Mouse (Mus musculus) MEL (cell line): ENCODE data around the gene Gm20696. TPM values are rescaled to one million over a fixed set of nuclear protein-coding genes. Genes with fewer than 3 reads are reported as not detected.

Source experiments
- DNase-seq: peaks from one replicate; pipeline ENCODE4 v3.0.0; 2011; ENCODE audit warnings: low read depth, low spot score
- H3K27ac ChIP-seq: 2 replicates; pipeline ENCODE4 v1.5.1; 2012; ENCODE audit warnings: low read depth, mild to moderate bottlenecking, control low read depth, low read length, moderate library complexity; ENCODE audit not compliant: control insufficient read depth
- H3K27me3 ChIP-seq, 2 experiments: fragments of 150-350 bp in 1 of 2; sonication (generic) in 1 of 2; 2 replicates each; pipeline ENCODE4 v1.6.1; 2012; ENCODE audit warnings: low read length in 2 of 2, mild to moderate bottlenecking in 2 of 2, improper control_type of control experiment in 1 of 2, moderate library complexity in 1 of 2; ENCODE audit not compliant: insufficient read depth in 2 of 2, control insufficient read depth in 1 of 2
- H3K36me3 ChIP-seq, 2 experiments: 2 replicates each; pipeline ENCODE4 v1.6.1; 2012 to 2014; ENCODE audit warnings: low read length in 2 of 2, improper control_type of control experiment in 1 of 2, inconsistent platforms in 1 of 2, mild to moderate bottlenecking in 1 of 2; ENCODE audit not compliant: insufficient read depth in 2 of 2, control insufficient read depth in 1 of 2
- H3K4me1 ChIP-seq, 2 experiments: fragments of 150-350 bp in 1 of 2; sonication (generic) in 1 of 2; 2 replicates each; pipeline ENCODE4 v1.6.1; 2012; ENCODE audit warnings: low read length in 2 of 2, improper control_type of control experiment in 1 of 2, mild to moderate bottlenecking in 1 of 2; ENCODE audit not compliant: insufficient read depth in 2 of 2, control insufficient read depth in 1 of 2
- H3K4me3 ChIP-seq, 2 experiments: fragments of 150-350 bp in 1 of 2; sonication (generic) in 1 of 2; 2 replicates each; pipeline ENCODE4 v1.5.1; 2012; ENCODE audit warnings: low read depth in 2 of 2, low read length in 2 of 2, mild to moderate bottlenecking in 2 of 2, moderate library complexity in 2 of 2, control low read depth in 1 of 2, improper control_type of control experiment in 1 of 2; ENCODE audit not compliant: control insufficient read depth in 1 of 2, insufficient read depth in 1 of 2
- H3K79me2 ChIP-seq: 2 replicates; pipeline ENCODE4 v1.6.1; 2012; ENCODE audit warnings: mild to moderate bottlenecking, low read length, moderate library complexity; ENCODE audit not compliant: control insufficient read depth, poor library complexity, insufficient read depth
- H3K9ac ChIP-seq: 2 replicates; pipeline ENCODE4 v1.6.1; 2012; ENCODE audit warnings: low read depth, mild to moderate bottlenecking, control low read depth, low read length, moderate library complexity; ENCODE audit not compliant: control insufficient read depth, poor library complexity, severe bottlenecking
- H3K9me3 ChIP-seq: fragments of 150-350 bp; sonication (generic); replicated peaks from 2 replicates; pipeline ENCODE4 v1.6.1; 2012; ENCODE audit warnings: mild to moderate bottlenecking, low read length, improper control_type of control experiment, moderate library complexity; ENCODE audit not compliant: insufficient read depth
- BHLHE40 ChIP-seq: IDR thresholded peaks from 2 replicates; pipeline ENCODE4 v1.6.1; 2012; ENCODE audit warnings: low read depth, mild to moderate bottlenecking, inconsistent platforms, low read length, improper control_type of control experiment, borderline replicate concordance
- CHD2 ChIP-seq: IDR thresholded peaks from 2 replicates; pipeline ENCODE4 v1.6.1; 2011; ENCODE audit warnings: low read length, improper control_type of control experiment
- CTCF ChIP-seq, 3 experiments: IDR thresholded peaks in 2 of 3; conservative IDR thresholded peaks in 1 of 3; 2 replicates each; pipeline ENCODE4 v1.5.1; 2011 to 2012; ENCODE audit warnings: low read length in 3 of 3, low read depth in 2 of 3, mild to moderate bottlenecking in 2 of 3, improper control_type of control experiment in 1 of 3, inconsistent platforms in 1 of 3, mixed read lengths in 1 of 3, moderate library complexity in 1 of 3; ENCODE audit not compliant: control insufficient read depth in 1 of 3, insufficient read depth in 1 of 3, poor library complexity in 1 of 3, severe bottlenecking in 1 of 3
- ELF1 ChIP-seq: IDR thresholded peaks from 2 replicates; pipeline ENCODE4 v1.6.1; 2014; ENCODE audit warnings: low read depth, mild to moderate bottlenecking, inconsistent platforms, low read length, improper control_type of control experiment, moderate library complexity
- EP300 ChIP-seq, 2 experiments: IDR thresholded peaks; 2 replicates each; pipeline ENCODE4 v1.6.1; 2011; ENCODE audit warnings: improper control_type of control experiment in 2 of 2, low read length in 2 of 2, low read depth in 1 of 2, mild to moderate bottlenecking in 1 of 2
- ETS1 ChIP-seq: IDR thresholded peaks from 2 replicates; pipeline ENCODE4 v1.6.1; 2012; ENCODE audit warnings: low read depth, mild to moderate bottlenecking, inconsistent platforms, low read length, improper control_type of control experiment, moderate library complexity
- HCFC1 ChIP-seq: IDR thresholded peaks from 2 replicates; pipeline ENCODE4 v1.6.1; 2012; ENCODE audit warnings: low read depth, mild to moderate bottlenecking, inconsistent platforms, low read length, improper control_type of control experiment, moderate library complexity
- JUND ChIP-seq: IDR thresholded peaks from 2 replicates; pipeline ENCODE4 v1.6.1; 2011; ENCODE audit warnings: low read depth, mild to moderate bottlenecking, improper control_type of control experiment, low read length
- KAT2A ChIP-seq: conservative IDR thresholded peaks from 2 replicates; pipeline ENCODE4 v1.6.1; 2012; ENCODE audit warnings: low read depth, low read length, improper control_type of control experiment, inconsistent platforms
- MXI1 ChIP-seq: IDR thresholded peaks from 2 replicates; pipeline ENCODE4 v1.6.1; 2011; ENCODE audit warnings: mild to moderate bottlenecking, low read depth, low read length, improper control_type of control experiment
- NELFE ChIP-seq: IDR thresholded peaks from 2 replicates; pipeline ENCODE4 v1.6.1; 2011; ENCODE audit warnings: low read depth, low read length, improper control_type of control experiment
- NRF1 ChIP-seq: IDR thresholded peaks from 2 replicates; pipeline ENCODE4 v1.6.1; 2014; ENCODE audit warnings: low read depth, mild to moderate bottlenecking, inconsistent platforms, low read length, improper control_type of control experiment, moderate library complexity; ENCODE audit not compliant: poor library complexity, insufficient read depth, severe bottlenecking
- RAD21 ChIP-seq: IDR thresholded peaks from 2 replicates; pipeline ENCODE4 v1.6.1; 2011; ENCODE audit warnings: mild to moderate bottlenecking, low read depth, low read length, improper control_type of control experiment
- RCOR1 ChIP-seq: IDR thresholded peaks from 2 replicates; pipeline ENCODE4 v1.6.1; 2012; ENCODE audit warnings: low read depth, mild to moderate bottlenecking, inconsistent platforms, low read length, improper control_type of control experiment
- SMC3 ChIP-seq: IDR thresholded peaks from 2 replicates; pipeline ENCODE4 v1.6.1; 2011; ENCODE audit warnings: low read depth, low read length, improper control_type of control experiment
- TAL1 ChIP-seq: IDR thresholded peaks from 2 replicates; pipeline ENCODE4 v1.6.1; 2012; ENCODE audit warnings: mild to moderate bottlenecking, inconsistent platforms, low read length, moderate library complexity, mixed read lengths
- USF1 ChIP-seq: IDR thresholded peaks from 2 replicates; pipeline ENCODE4 v1.6.1; 2014; ENCODE audit warnings: low read depth, mild to moderate bottlenecking, inconsistent platforms, low read length, improper control_type of control experiment, moderate library complexity
- ZKSCAN1 ChIP-seq: IDR thresholded peaks from 2 replicates; pipeline ENCODE4 v1.6.1; 2012; ENCODE audit warnings: low read depth, mild to moderate bottlenecking, inconsistent platforms, low read length, improper control_type of control experiment, moderate library complexity
- polyA plus RNA-seq, 2 experiments: library from polyadenylated mRNA; stranded (reverse) in 1 of 2; unstranded in 1 of 2; fragments of >175 nt in 1 of 2; fragments of >200 nt in 1 of 2; gene quantifications; 2 replicates each; pipeline versions ENCODE4 v1.2.1 to v1.2.4; 2012; ENCODE audit warnings: low replicate concordance in 2 of 2, low read depth in 1 of 2; ENCODE audit not compliant: insufficient read length in 2 of 2, insufficient read depth in 1 of 2, missing spikeins in 1 of 2
- total RNA-seq: library from RNA; depleted of rRNA; stranded (reverse); fragments of 300-350 nt; gene quantifications from 2 replicates; pipeline ENCODE4 v1.2.3, GENCODE M21; 2012

Gm20696 gene
- total and polyA plus RNA-seq, 3 experiments, result 0.07 to 0.39 TPM; not detected in 1

- TF ChIP-seq CHD2, result no peak
- no peak for TF ChIP-seq ETS1
- no peak for TF ChIP-seq RCOR1
- no peak for TF ChIP-seq ZKSCAN1
- TF ChIP-seq CTCF (IDR thresholded peaks at IDR 0.05 in 2 of 3, conservative IDR thresholded peaks at IDR 0.05 in 1 of 3; ENCODE audit: control insufficient read depth in 1 of 3, insufficient read depth in 1 of 3, low read depth in 2 of 3, low read length in 3 of 3, poor library complexity in 1 of 3, severe bottlenecking in 1 of 3), result no peak
- no peak for TF ChIP-seq BHLHE40
- TF ChIP-seq TAL1, result no peak
- no peak for TF ChIP-seq SMC3
- TF ChIP-seq MXI1, result no peak
- no peak for TF ChIP-seq NRF1
Observed at GRCm38 (mm10) chr6:99470906-99471305, 195.7 kb downstream of the Gm20696 start.

GRCm38 (mm10) chr6:99469134-99469834 is 197.3 kb downstream of the Gm20696 start:
- no peaks in the 10 kb centered on the region for H3K4me1 ChIP-seq
- no peak for TF ChIP-seq EP300 (IDR thresholded peaks at IDR 0.05; ENCODE audit: low read depth in 1 of 2, low read length in 2 of 2)
- TF ChIP-seq HCFC1, result no peak
- TF ChIP-seq ELF1, result no peak
- TF ChIP-seq USF1, result no peak
- no peak for TF ChIP-seq SMC3
- TF ChIP-seq NELFE, result no peak
- no peak for TF ChIP-seq KAT2A
- TF ChIP-seq RAD21, result no peak
- no peak for TF ChIP-seq CHD2
- TF ChIP-seq JUND, result no peak
- no peaks in the 10 kb centered on the region for H3K9me3 ChIP-seq
- no peak overlapping the region for H3K27ac ChIP-seq
- no peaks in the 10 kb centered on the region for H3K36me3 ChIP-seq
- no peak for DNase-seq
- no peak overlapping the region for H3K4me3 ChIP-seq
- no peaks in the 10 kb centered on the region for H3K79me2 ChIP-seq
- H3K9ac ChIP-seq, result no peak overlapping the region
- H3K27me3 ChIP-seq, result no peaks in the 10 kb centered on the region

More at GRCm38 (mm10) chr6:99470906-99471305, 195.7 kb downstream of the Gm20696 start:
- Histone ChIP-seq H3K9me3 (no peaks in the 10 kb centered on the region), H3K27ac (no peak overlapping the region), H3K36me3 (no peaks in the 10 kb centered on the region), H3K4me3 (no peak overlapping the region), H3K4me1 (no peaks in the 10 kb centered on the region), H3K9ac (no peak overlapping the region), H3K27me3 (no peaks in the 10 kb centered on the region), H3K79me2 (no peaks in the 10 kb centered on the region)
- DNase-seq, result no peak
